Mouse (Mus musculus) forebrain, embryonic 11.5 days (tissue): ENCODE data around the gene Zfp609. TPM values are rescaled to one million over a fixed set of nuclear protein-coding genes. Genes with fewer than 3 reads are reported as not detected.

ENCODE experiments used
- ATAC-seq: fragments of 200-750 bp; cut with Nextera tagmentation; replicated peaks from 2 replicates; pipeline ENCODE4 v1.8.0; 2017; ENCODE audit warnings: moderate TSS enrichment; ENCODE audit not compliant: low FRiP score
- DNase-seq: peaks from one replicate; pipeline ENCODE4 v3.0.0-alpha.2; 2017; ENCODE audit warnings: low spot score
- H3K27ac ChIP-seq: fragments of 300-500 bp; sonication (generic); 2 replicates; pipeline ENCODE4 v1.5.1; 2014; ENCODE audit warnings: low read depth, low read length
- H3K27me3 ChIP-seq: fragments of 300-500 bp; sonication (generic); 2 replicates; pipeline ENCODE4 v1.6.1; 2014; ENCODE audit warnings: mild to moderate bottlenecking, low read length, mixed read lengths; ENCODE audit not compliant: control insufficient read depth, insufficient read depth
- H3K36me3 ChIP-seq: fragments of 300-500 bp; sonication (generic); 2 replicates; pipeline ENCODE4 v1.6.1; 2014; ENCODE audit warnings: mild to moderate bottlenecking, low read length, moderate library complexity, mixed read lengths; ENCODE audit not compliant: control insufficient read depth, insufficient read depth
- H3K4me1 ChIP-seq: fragments of 300-500 bp; sonication (generic); replicated peaks from 2 replicates; pipeline ENCODE4 v1.6.1; 2014; ENCODE audit warnings: low read length, mixed read lengths; ENCODE audit not compliant: control insufficient read depth, insufficient read depth
- H3K4me2 ChIP-seq: fragments of 300-500 bp; sonication (generic); 2 replicates; pipeline ENCODE4 v1.6.1; 2014; ENCODE audit warnings: low read depth, mild to moderate bottlenecking, low read length, moderate library complexity, mixed read lengths; ENCODE audit not compliant: severe bottlenecking
- H3K4me3 ChIP-seq: fragments of 300-500 bp; sonication (generic); 2 replicates; pipeline ENCODE4 v1.5.1; 2014; ENCODE audit warnings: low read depth, low read length
- H3K9ac ChIP-seq: fragments of 300-500 bp; sonication (generic); 2 replicates; pipeline ENCODE4 v1.6.1; 2014; ENCODE audit warnings: low read length
- H3K9me3 ChIP-seq: fragments of 300-500 bp; sonication (generic); 2 replicates; pipeline ENCODE4 v1.6.1; 2016; ENCODE audit warnings: low read length, mixed read lengths; ENCODE audit not compliant: control insufficient read depth
- WGBS: fragments of 180-500 bp; shearing (Covaris S2); extraction: QIAGEN DNeasy Blood & Tissue Kit; methylation state at CpG from one replicate; pipeline ENCODE4 v1.1.7; 2014; 5-methylcytosine and 5-hydroxymethylcytosine counted together
- polyA plus RNA-seq: library from polyadenylated mRNA; unstranded; fragments of >200 nt; fragmentation: Nextera tagmentation; extraction: Ambion mirVana; gene quantifications from 2 replicates; pipeline ENCODE4 v1.2.1, GENCODE M21; 2014

Zfp609 gene
- polyA plus RNA-seq, 1 experiment from 2014 or later: 12.9 TPM

- Histone ChIP-seq H3K4me2 (no peak overlapping the region), H3K9ac (no peak overlapping the region), H3K36me3 (no peaks in the 10 kb centered on the region), H3K27ac (no peak overlapping the region), H3K9me3 (no peaks in the 10 kb centered on the region), H3K4me1 (peaks cover 3% of the 10 kb centered on the region; the same call in 1 of the 2 replicates), H3K27me3 (no peaks in the 10 kb centered on the region), H3K4me3 (no peak overlapping the region)
- DNase-seq (no peak), ATAC-seq (no peak)
- WGBS: 95% methylated on average over 7 of the region's 7 CpGs
Observed at GRCm38 (mm10) chr9:65751906-65752305, 75.5 kb downstream of the Zfp609 start.

GRCm38 (mm10) chr9:65748102-65748501, 79.3 kb downstream of the Zfp609 start:
- H3K4me1 ChIP-seq: peaks cover 24% of the 10 kb centered on the region
- no peak overlapping the region for H3K27ac ChIP-seq
- DNase-seq (no peak), ATAC-seq (no peak)
- no peaks in the 10 kb centered on the region for H3K27me3 ChIP-seq
- 55% methylated on average over 4 of the region's 4 CpGs for whole genome bisulfite sequencing
- no peak overlapping the region for H3K9ac ChIP-seq
- H3K4me3 ChIP-seq: no peak overlapping the region
- no peak overlapping the region for H3K4me2 ChIP-seq
- no peaks in the 10 kb centered on the region for H3K9me3 ChIP-seq
- no peaks in the 10 kb centered on the region for H3K36me3 ChIP-seq

DNA sequence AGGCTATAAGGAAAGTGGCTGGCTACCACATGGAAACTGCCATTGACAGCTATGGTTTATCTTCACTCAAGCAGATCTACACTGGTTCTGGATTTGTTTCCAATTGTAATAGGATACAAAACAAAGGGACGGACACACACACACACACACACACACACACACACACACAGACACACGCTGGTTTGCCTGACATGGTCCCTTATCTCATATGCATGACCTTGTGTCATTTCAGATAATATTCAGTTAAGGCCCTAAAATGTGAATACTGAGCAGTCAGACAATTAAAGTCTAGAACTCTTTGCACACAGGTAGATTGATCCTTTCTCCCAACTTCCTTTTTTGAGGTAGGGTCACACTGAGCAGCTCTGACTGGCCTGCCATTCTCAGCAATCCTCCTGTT, 80.9 kb downstream of the Zfp609 start:
- Histone ChIP-seq H3K4me2 (no peak overlapping the region), H3K27me3 (no peaks in the 10 kb centered on the region), H3K4me3 (no peak overlapping the region), H3K27ac (no peak overlapping the region), H3K4me1 (peaks cover 24% of the 10 kb centered on the region), H3K36me3 (no peaks in the 10 kb centered on the region), H3K9ac (no peak overlapping the region), H3K9me3 (no peaks in the 10 kb centered on the region)
- no peak for DNase-seq
- no peak for ATAC-seq
- WGBS: 89% methylated on average over 2 of the region's 2 CpGs

GRCm38 (mm10) chr9:65745456-65745855, 81.9 kb downstream of the Zfp609 start:
- H3K27me3 ChIP-seq: no peaks in the 10 kb centered on the region
- H3K9ac ChIP-seq: no peak overlapping the region
- 75% methylated on average over 5 of the region's 5 CpGs for WGBS
- H3K4me3 ChIP-seq: no peak overlapping the region
- DNase-seq (no peak), ATAC-seq (no peak)
- H3K27ac ChIP-seq: peak overlapping the region; percentile 84; the same call in 1 of the 2 replicates
- no peak overlapping the region for H3K4me2 ChIP-seq
- peaks cover 24% of the 10 kb centered on the region for H3K4me1 ChIP-seq
- no peaks in the 10 kb centered on the region; the same call in 1 of the 2 replicates for H3K9me3 ChIP-seq
- no peaks in the 10 kb centered on the region for H3K36me3 ChIP-seq

DNA sequence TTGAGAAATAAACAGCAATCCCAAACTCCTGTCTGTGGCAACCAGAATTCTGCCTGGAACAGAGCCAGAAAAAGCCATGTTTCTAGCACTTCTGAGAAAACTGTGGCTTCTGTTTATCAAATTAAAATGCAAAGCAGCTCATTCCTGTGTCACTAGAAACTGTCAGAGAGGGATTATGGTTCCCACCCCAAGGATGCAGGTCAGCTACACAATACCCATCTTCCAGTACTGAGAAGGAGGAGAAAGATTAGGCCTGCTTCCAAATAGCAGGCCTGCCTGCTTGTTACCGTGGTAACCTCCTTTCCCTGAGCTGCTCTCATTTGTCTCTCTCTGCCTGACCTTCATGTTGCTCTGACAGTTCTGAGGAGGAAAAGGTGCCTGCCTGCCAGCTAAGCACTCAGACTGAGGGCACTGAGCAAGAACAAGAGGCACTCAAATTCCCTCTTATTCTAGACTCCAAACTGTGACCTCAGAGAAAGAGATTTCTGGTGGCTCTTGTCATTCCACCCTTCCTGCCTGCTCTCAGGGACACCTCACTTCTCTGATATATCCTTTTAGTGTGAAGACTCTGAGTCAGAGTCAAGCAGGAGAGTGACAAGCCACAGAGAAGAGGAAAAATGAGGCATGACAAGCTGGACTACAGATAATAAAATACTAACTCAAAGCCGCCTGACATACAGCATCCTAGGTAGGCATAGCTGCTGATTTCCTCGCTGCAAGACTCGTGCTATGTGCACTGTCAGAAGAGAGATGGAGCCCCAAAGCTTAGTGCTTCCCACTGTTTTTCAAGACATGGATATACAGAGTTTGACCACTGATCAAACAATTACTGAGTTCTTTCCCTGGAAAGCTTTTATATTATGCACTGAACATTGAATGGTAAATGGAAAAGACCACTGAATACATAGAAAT, 82.9 kb downstream of the Zfp609 start:
- H3K4me1 ChIP-seq: peaks cover 24% of the 10 kb centered on the region
- ATAC-seq (peak; percentile 90), DNase-seq (peak; percentile 62)
- 41% methylated on average over 4 of the region's 4 CpGs for WGBS
- no peaks in the 10 kb centered on the region for H3K36me3 ChIP-seq
- no peaks in the 10 kb centered on the region for H3K27me3 ChIP-seq
- no peaks in the 10 kb centered on the region; the same call in 1 of the 2 replicates for H3K9me3 ChIP-seq
- peak overlapping the region; percentile 24; the same call in 1 of the 2 replicates for H3K4me2 ChIP-seq
- peak overlapping the region; percentile 84 for H3K27ac ChIP-seq
- H3K9ac ChIP-seq: no peak overlapping the region
- H3K4me3 ChIP-seq: no peak overlapping the region

DNA sequence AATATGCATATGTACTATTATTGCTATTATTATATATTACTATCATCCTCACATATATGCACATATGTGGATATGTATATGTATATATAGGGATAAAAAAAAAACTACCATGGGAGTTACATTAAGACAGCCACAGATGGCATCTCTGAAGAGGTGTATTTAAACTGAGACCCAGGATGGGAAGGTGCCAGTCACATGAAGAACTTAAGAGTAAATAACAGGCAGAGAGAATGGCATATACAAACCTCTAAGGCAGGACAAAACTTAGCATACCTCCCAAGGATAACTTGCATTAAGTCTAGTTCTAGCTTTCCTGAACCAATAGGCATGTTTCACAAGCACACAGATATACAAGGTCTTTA, 83.6 kb downstream of the Zfp609 start:
- H3K4me3 ChIP-seq: no peak overlapping the region
- ATAC-seq: no peak
- peaks cover 24% of the 10 kb centered on the region for H3K4me1 ChIP-seq
- peak overlapping the region; percentile 84 for H3K27ac ChIP-seq
- no peak overlapping the region for H3K9ac ChIP-seq
- no peak for DNase-seq
- no peak overlapping the region for H3K4me2 ChIP-seq
- no peaks in the 10 kb centered on the region; the same call in 1 of the 2 replicates for H3K9me3 ChIP-seq
- no peaks in the 10 kb centered on the region for H3K27me3 ChIP-seq
- no peaks in the 10 kb centered on the region for H3K36me3 ChIP-seq

DNA sequence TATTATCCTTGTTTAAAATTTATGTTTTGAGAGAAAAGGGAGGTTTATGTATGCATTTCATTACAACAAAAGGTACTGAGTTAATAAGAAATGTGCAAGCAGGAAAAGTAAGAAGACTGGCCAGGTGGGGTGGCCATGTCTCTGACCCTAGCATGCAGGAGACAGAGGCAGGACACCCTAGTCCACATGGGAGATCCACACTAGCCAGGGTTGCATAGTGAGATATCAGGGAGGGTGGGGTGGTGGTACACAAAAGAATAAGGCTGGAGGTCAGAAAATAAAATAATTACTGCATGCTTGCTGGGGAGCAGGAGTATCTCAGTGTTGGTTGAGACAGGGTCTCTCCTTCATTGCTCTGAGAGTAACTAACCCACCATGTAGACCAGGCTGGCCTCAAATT, 84.0 kb downstream of the Zfp609 start:
- no peak overlapping the region for H3K4me3 ChIP-seq
- DNase-seq: no peak
- H3K27ac ChIP-seq: no peak overlapping the region
- no peaks in the 10 kb centered on the region for H3K36me3 ChIP-seq
- ATAC-seq: no peak
- H3K9ac ChIP-seq: no peak overlapping the region
- peaks cover 24% of the 10 kb centered on the region for H3K4me1 ChIP-seq
- no peaks in the 10 kb centered on the region; the same call in 1 of the 2 replicates for H3K9me3 ChIP-seq
- no peaks in the 10 kb centered on the region for H3K27me3 ChIP-seq
- no peak overlapping the region for H3K4me2 ChIP-seq

DNA sequence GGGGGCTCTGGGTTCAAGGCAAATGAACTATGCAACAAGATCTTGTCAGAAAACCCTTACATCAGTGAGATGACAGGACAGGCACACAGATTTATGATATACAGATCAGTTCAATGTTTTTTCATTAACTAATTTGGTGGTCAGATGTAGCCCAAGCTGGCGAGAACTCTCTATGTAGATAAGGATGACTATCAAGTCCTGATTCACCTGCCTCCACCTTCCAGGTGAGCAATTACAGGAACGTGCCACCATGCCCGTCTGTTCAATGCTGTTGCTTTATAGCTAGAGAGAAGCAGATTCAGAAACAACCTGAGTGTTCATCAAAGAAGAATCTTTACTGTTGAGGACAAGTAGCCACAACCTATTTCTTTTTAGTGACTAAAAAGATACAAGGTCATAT, 84.6 kb downstream of the Zfp609 start:
- H3K9ac ChIP-seq: no peak overlapping the region
- no peak overlapping the region for H3K27ac ChIP-seq
- H3K4me3 ChIP-seq: no peak overlapping the region
- peaks cover 24% of the 10 kb centered on the region for H3K4me1 ChIP-seq
- no peak for DNase-seq
- no peak overlapping the region for H3K4me2 ChIP-seq
- no peaks in the 10 kb centered on the region; the same call in 1 of the 2 replicates for H3K9me3 ChIP-seq
- H3K27me3 ChIP-seq: no peaks in the 10 kb centered on the region
- no peaks in the 10 kb centered on the region for H3K36me3 ChIP-seq
- ATAC-seq: no peak
- WGBS: 90% methylated on average over 3 of the region's 3 CpGs
